Mouse (Mus musculus): Measurements from ENCODE around the gene Cks1b. TPM values are rescaled to one million over a fixed set of nuclear protein-coding genes. Genes with fewer than 3 reads are reported as not detected.
A peak's percentile ranks its signal among the peaks of the same experiment; 100 is the strongest.

Cks1b gene
- total and polyA plus RNA-seq, 3 experiments = 173 to 270 (median 268) TPM

DNA sequence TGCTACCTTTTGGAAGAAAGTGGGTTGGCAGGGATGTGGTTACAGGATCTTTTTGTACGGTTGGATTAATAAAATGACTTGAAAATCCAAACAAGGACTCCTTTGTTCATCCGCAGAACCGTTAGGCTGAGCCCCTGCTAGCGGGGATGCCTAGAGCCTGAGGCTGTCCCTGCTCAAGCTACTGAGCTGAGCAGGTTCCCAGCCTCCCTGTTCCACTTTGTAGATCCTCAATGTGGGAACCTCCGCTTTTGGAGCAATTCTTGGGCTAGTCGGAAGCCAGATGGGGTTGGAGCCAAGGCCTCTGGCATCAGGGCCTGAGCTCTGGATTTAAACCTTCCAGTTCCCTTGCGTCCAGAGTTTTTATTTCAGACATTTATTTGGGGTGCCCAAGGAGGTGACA, 16.9 kb upstream of the Cks1b start:
- DNase-seq (ENCODE audit: extremely low read depth) = no peak
- Histone ChIP-seq H3K9ac (ENCODE audit: insufficient read depth, low read depth) (no peak overlapping the region), H3K9me3 (replicated peaks; ENCODE audit: low read length) (no peaks in the 10 kb centered on the region), H3K4me3 (replicated peaks in 1 of 3; ENCODE audit: low read depth in 2 of 3, low read length in 2 of 3, poor library complexity in 1 of 3) (no peak overlapping the region), H3K27me3 (replicated peaks) (no peaks in the 10 kb centered on the region), H3K36me3 (replicated peaks in 1 of 2; ENCODE audit: control insufficient read depth in 1 of 2, insufficient read depth in 1 of 2, low read length in 1 of 2) (peaks cover 29 to 51% of the 10 kb centered on the region in 2 experiments), H3K79me2 (replicated peaks; ENCODE audit: control insufficient read depth, extremely low read depth, insufficient read depth, poor library complexity, severe bottlenecking) (peaks cover 19% of the 10 kb centered on the region), H3K4me2 (ENCODE audit: insufficient read depth, low read depth, poor library complexity, severe bottlenecking) (no peak overlapping the region), H3K4me1 (ENCODE audit: control insufficient read depth in 1 of 2, insufficient read depth in 2 of 2) (peaks cover 9 to 40% of the 10 kb centered on the region in 2 experiments), H3K27ac (ENCODE audit: insufficient read depth, low read depth) (no peak overlapping the region)
- TF ChIP-seq TCF12 (IDR thresholded peaks at IDR 0.05; ENCODE audit: low read depth, low read length) (no peak), ZMIZ1 (IDR thresholded peaks at IDR 0.05; ENCODE audit: low read depth, low read length) (0 out of 2 replicates have a peak, but pooled peaks have one; percentile 37), JUN (IDR thresholded peaks at IDR 0.05; ENCODE audit: insufficient read depth, low read depth, low read length) (no peak), CHD1 (IDR thresholded peaks at IDR 0.05; ENCODE audit: low read depth, low read length) (no peak), POLR2AphosphoS2 (IDR thresholded peaks at IDR 0.05; ENCODE audit: low read depth, low read length) (0 out of 2 replicates have a peak, but pooled peaks have one; percentile 30), MAX (IDR thresholded peaks at IDR 0.05; ENCODE audit: low read length) (no peak), UBTF (IDR thresholded peaks at IDR 0.05; ENCODE audit: low read depth, low read length) (no peak), GABPA (IDR thresholded peaks at IDR 0.05; ENCODE audit: insufficient replicate concordance, low read depth, low read length) (no peak), MYC (IDR thresholded peaks at IDR 0.05; ENCODE audit: low read depth, low read length) (no peak), CHD2 (IDR thresholded peaks at IDR 0.05; ENCODE audit: low read length) (no peak), USF1 (IDR thresholded peaks at IDR 0.05; ENCODE audit: low read depth, low read length) (no peak)
- in situ Hi-C loops (cut with MboI; ENCODE audit: low pct_ligation_motif_present, low pct_unique_long_range_greater_than_20kb, low sequenced_read_pairs) = no loop called here
- dilution Hi-C loops (cut with MboI; ENCODE audit: extremely low pct_ligation_motif_present, extremely low pct_unique_long_range_greater_than_20kb, low sequenced_read_pairs) = no loop called here

DNA sequence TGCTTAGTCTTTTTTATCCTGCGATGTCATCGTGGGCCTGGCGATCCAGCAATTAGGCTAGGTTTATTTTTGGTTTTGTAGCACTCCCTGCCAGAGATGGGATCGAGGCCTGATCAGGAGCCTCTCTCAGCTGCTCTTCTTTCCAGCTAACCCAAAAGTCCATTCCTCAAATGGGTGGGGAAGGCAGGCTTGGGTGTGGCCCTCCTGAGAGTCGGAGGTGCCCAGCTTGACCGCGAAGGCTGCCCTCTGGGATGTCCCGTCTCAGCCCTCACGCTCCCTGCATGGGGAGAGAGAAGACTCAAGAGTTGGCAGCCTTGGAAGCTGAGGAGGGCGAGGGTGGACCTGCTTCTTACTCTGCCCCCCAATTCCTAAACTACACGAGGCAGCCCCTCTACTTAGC, 16.3 kb upstream of the Cks1b start:
- Histone ChIP-seq H3K4me1 (ENCODE audit: control insufficient read depth in 1 of 2, insufficient read depth in 2 of 2) (peaks cover 9 to 42% of the 10 kb centered on the region in 2 experiments), H3K79me2 (replicated peaks; ENCODE audit: control insufficient read depth, extremely low read depth, insufficient read depth, poor library complexity, severe bottlenecking) (peaks cover 19% of the 10 kb centered on the region), H3K36me3 (replicated peaks in 1 of 2; ENCODE audit: control insufficient read depth in 1 of 2, insufficient read depth in 1 of 2, low read length in 1 of 2) (peaks cover 24 to 46% of the 10 kb centered on the region in 2 experiments), H3K4me2 (ENCODE audit: insufficient read depth, low read depth, poor library complexity, severe bottlenecking) (no peak overlapping the region), H3K9me3 (replicated peaks; ENCODE audit: low read length) (no peaks in the 10 kb centered on the region), H3K9ac (ENCODE audit: insufficient read depth, low read depth) (no peak overlapping the region), H3K4me3 (replicated peaks in 1 of 3; ENCODE audit: low read depth in 2 of 3, low read length in 2 of 3, poor library complexity in 1 of 3) (no peak overlapping the region), H3K27me3 (replicated peaks) (no peaks in the 10 kb centered on the region), H3K27ac (ENCODE audit: insufficient read depth, low read depth) (no peak overlapping the region)
- TF ChIP-seq USF1 (IDR thresholded peaks at IDR 0.05; ENCODE audit: low read depth, low read length) = no peak
- no peak for TF ChIP-seq BHLHE40 (IDR thresholded peaks at IDR 0.05; ENCODE audit: low read depth, low read length)
- no peak for TF ChIP-seq ELF1 (IDR thresholded peaks at IDR 0.05; ENCODE audit: low read depth, low read length)
- TF ChIP-seq POLR2AphosphoS2 (IDR thresholded peaks at IDR 0.05; ENCODE audit: low read depth, low read length) = no peak
- no peak for TF ChIP-seq ZKSCAN1 (IDR thresholded peaks at IDR 0.05; ENCODE audit: borderline replicate concordance, low read depth, low read length)
- in situ Hi-C loops (cut with MboI; ENCODE audit: low pct_ligation_motif_present, low pct_unique_long_range_greater_than_20kb, low sequenced_read_pairs) = no loop called here
- dilution Hi-C loops (cut with MboI; ENCODE audit: extremely low pct_ligation_motif_present, extremely low pct_unique_long_range_greater_than_20kb, low sequenced_read_pairs) = no loop called here
- no peak for DNase-seq (ENCODE audit: extremely low read depth)

Measured in CH12.LX (cell line).